19 mouse cellular contexts compared by ENCODE assay signal in the genomic region with DNA sequence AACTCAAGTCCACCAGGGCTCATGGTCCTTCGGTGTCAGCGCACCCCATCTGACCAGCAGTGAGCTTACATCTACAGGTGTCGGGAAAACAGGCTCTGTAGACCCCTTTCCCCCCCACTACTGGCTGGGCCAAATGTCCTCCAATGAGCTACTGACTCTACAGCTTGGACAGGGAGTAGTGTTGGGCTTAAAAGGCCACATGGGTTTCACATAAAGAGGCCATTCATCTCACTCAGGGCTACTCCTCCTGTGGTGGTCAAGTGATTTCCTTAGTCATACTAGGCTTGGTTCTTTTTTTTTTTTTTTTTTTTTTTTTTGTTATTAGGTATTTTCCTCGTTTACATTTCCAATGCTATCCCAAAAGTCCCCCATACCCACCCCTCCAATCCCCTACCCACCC. TPM values are rescaled to one million over a fixed set of nuclear protein-coding genes. Genes with fewer than 3 reads are reported as not detected.
"Had no signal": no experiment of that assay in that cellular context is flagged by ENCODE, and none has a peak within 500 bp of the region (broad histone marks: within the 10 kb centered on the region; RNA-seq: fewer than 3 reads in every experiment).

No protein-coding gene starts in this region.

- H3K9ac ChIP-seq: liver, embryonic 14.5 days; liver, postnatal 0 days; lung, embryonic 14.5 days had no signal

- ATAC-seq: liver, postnatal 0 days had no signal

- H3K4me3 ChIP-seq: left cerebral cortex, adult 2 months had no signal

- DNase-seq: kidney, postnatal 10 days; kidney, postnatal 36 days; layer of hippocampus, postnatal 36 days; liver, postnatal 0 days; lung, embryonic 14.5 days; lung, postnatal 10 days; lung, postnatal 36 days; midbrain, embryonic 14.5 days; thymus, adult 18-20 months; thymus, postnatal 4 days had no signal

- H3K27ac ChIP-seq: liver, embryonic 14.5 days had no signal

RNA-seq across cellular contexts. Expression of a gene that starts 43.7 kb away (rescaled TPM):
- total RNA-seq: layer of hippocampus, adult 8-10 months; layer of hippocampus, postnatal 10 days; layer of hippocampus, postnatal 36 days; left cerebral cortex, adult 2 months; left cerebral cortex, postnatal 10 days; left cerebral cortex, postnatal 36 days; megakaryocyte-erythroid progenitor cell, adult 5-6 weeks; midbrain, postnatal 0 days had no signal
- polyA plus RNA-seq: kidney, embryonic 14.5 days; midbrain, embryonic 14.5 days; midbrain, postnatal 0 days had no signal
